Mouse (Mus musculus) cerebellum, adult 2 months (tissue): ENCODE results near the gene Khsrp. TPM values are rescaled to one million over a fixed set of nuclear protein-coding genes. Genes with fewer than 3 reads are reported as not detected.
"Not testable (repeated sequence)": the region's sequence is repeated elsewhere in the genome, so short reads cannot be mapped to it uniquely, and the experiment has no call there.

Experiments used
- DNase-seq, 2 experiments: peaks; one replicate each; pipeline ENCODE4 v3.0.0; 2021
- H3K27ac ChIP-seq: fragments of 200-500 bp; 2 replicates; pipeline ENCODE4 v1.5.1; 2012; ENCODE audit warnings: low read length, control low read depth, inconsistent platforms; ENCODE audit not compliant: insufficient read depth
- H3K27me3 ChIP-seq: fragments of 200-500 bp; 2 replicates; pipeline ENCODE4 v1.6.1; 2012; ENCODE audit warnings: inconsistent platforms, mild to moderate bottlenecking, low read length, moderate library complexity; ENCODE audit not compliant: control insufficient read depth, insufficient read depth
- H3K4me1 ChIP-seq: fragments of 200-500 bp; 2 replicates; pipeline ENCODE4 v1.6.1; 2011; ENCODE audit warnings: low read length; ENCODE audit not compliant: control insufficient read depth, insufficient read depth
- H3K4me3 ChIP-seq: fragments of 200-500 bp; replicated peaks from 2 replicates; pipeline ENCODE3; 2011; ENCODE audit warnings: mild to moderate bottlenecking, low read depth, low read length, control low read depth; ENCODE audit not compliant: insufficient read depth
- CTCF ChIP-seq: fragments of 200-500 bp; IDR thresholded peaks from 2 replicates; pipeline ENCODE4 v1.5.1; 2011; ENCODE audit warnings: low read depth, mild to moderate bottlenecking, control low read depth, low read length, moderate library complexity, borderline replicate concordance; ENCODE audit not compliant: insufficient read depth
- POLR2A ChIP-seq: fragments of 200-500 bp; IDR thresholded peaks from 2 replicates; pipeline ENCODE4 v1.6.1; 2011; ENCODE audit warnings: low read length, control low read depth, borderline replicate concordance; ENCODE audit not compliant: insufficient read depth
- WGBS: fragments of 180-500 bp; shearing (Covaris S2); methylation state at CpG from one replicate; pipeline ENCODE4 v1.1.7; 2018; 5-methylcytosine and 5-hydroxymethylcytosine counted together
- polyA plus RNA-seq: library from polyadenylated mRNA; depleted of rRNA; stranded (reverse); fragments of >200 nt; gene quantifications from 2 replicates; pipeline ENCODE4 v1.2.3, GENCODE M21; 2012

Khsrp gene
- polyA plus RNA-seq, 1 experiment: 67.7 TPM

DNA sequence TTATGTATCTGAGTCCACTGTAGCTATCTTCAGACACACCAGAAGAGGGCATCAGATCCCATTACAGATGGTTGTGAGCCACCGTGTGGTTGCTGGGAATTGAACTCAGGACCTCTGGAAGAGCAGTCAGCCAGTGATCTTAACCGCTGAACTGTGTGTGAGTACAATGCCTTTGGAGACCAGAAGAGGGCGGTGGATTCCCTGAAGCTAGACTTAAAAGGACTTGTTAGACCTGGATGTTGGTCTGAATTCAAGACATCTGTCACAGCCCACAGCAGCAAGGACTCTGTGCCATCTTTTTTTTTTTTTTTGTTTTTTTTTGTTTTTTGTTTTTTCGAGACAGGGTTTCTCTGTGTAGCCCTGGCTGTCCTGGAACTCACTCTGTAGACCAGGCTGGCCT lies 20.4 kb upstream of the Khsrp start:
- H3K27ac ChIP-seq, H3K27me3 ChIP-seq, H3K4me3 ChIP-seq, H3K4me1 ChIP-seq, DNase-seq: not testable (repeated sequence)
- peak; percentile 5; the same call in 1 of the 2 replicates for TF ChIP-seq CTCF
- 78% methylated on average over 4 of the region's 4 CpGs for WGBS

DNA sequence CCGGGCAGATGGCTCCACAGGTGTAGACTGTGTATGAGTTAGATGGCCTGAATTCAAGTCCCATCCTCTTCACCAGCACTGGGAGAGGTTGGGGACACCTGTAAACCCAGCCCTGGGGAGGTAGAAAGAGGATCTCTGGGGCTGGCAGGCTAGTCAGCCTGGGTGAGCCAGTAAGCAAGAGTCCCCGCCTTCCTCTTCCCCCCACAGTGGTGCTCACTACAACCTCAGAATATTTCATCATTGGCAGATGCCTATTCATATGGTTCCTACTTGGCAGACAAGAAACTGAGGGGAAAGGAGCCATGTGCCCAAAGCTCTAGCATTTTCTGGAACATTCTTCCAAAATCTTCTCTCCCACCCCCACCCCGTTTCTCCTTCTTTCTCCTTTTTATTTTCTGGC lies 17.5 kb upstream of the Khsrp start:
- H3K4me1 ChIP-seq: no peaks in the 10 kb centered on the region
- WGBS: 94% methylated on average over 3 of the region's 3 CpGs

DNA sequence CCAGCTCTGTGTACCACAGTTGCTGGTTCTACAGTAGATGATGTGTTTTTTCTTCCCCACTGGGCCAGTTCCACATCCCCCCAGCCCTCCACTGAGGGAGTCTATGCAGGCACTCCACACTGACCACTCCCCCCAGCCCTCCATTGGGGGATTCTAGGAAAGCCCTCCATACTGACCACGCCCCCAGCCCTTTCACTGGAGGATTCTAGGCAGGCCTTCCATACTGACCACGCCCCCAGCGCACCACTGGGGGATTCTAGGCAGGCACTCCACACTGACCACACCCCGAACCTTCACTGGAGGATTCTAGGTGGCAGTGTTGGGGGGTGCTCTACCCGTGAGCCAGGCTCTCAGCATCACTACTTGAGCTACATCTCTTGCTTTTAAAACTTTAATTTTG lies 16.1 kb upstream of the Khsrp start:
- TF ChIP-seq CTCF (no peak), POLR2A (no peak)
- Histone ChIP-seq H3K4me3 (no peak overlapping the region), H3K27me3 (no peaks in the 10 kb centered on the region; the same call in 1 of the 2 replicates), H3K4me1 (no peaks in the 10 kb centered on the region), H3K27ac (no peak overlapping the region)
- 60% methylated on average over 5 of the region's 5 CpGs for WGBS
- no peak for DNase-seq

More for the DNA sequence above, 17.5 kb upstream of the Khsrp start:
- Histone ChIP-seq H3K4me3 (no peak overlapping the region), H3K27me3 (no peaks in the 10 kb centered on the region; the same call in 1 of the 2 replicates), H3K27ac (no peak overlapping the region)
- no peak for DNase-seq
- no peak for TF ChIP-seq POLR2A
- no peak for TF ChIP-seq CTCF

DNA sequence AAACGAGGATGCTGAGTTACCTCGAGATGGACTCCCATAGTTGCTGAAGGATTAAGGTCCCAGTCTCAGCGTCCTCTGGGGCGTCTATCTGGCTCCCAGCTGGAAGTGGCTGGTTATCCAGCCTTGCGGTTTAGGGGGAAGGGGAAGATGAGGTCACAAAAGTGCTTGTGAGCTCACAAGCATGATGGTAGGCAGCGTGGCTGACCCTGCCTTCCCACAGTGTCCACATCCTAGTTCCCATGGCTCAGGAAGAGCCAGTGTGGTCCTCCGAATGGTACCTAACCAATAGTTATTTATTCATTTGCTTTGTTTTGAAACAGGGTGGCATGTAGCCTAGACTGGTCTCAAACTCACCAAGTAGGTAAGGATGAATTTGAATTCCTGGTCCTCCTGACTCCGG lies 10.2 kb upstream of the Khsrp start, which contains the start of gene Slc25a41:
Gene Slc25a41, minus strand, starts transcription at position 101 of the 400 bp plus-strand sequence.
- 71% methylated on average over 8 of the region's 8 CpGs for WGBS

DNA sequence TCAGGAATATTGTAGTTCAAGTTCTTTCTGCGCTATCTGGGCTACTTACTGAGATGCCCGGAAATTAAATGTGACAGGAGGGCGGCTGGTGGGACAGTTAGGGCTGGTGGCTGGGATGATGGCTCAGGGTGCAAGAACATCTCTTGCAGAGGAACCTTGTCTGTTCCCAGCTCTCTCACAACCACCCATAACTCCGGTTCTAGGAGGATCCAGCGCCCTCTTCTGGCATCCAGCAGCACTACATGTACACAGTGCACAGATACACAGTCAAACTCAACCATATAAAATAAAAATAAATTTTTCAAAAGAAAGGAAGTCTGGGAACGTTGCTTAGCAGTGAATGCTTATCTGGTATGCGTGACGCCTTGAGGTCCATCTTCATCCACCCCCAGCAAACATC lies 7.7 kb upstream of the Khsrp start:
- DNase-seq: no peak
- no peak overlapping the region for H3K27ac ChIP-seq
- no peaks in the 10 kb centered on the region for H3K27me3 ChIP-seq
- no peak overlapping the region for H3K4me3 ChIP-seq
- H3K4me1 ChIP-seq: no peaks in the 10 kb centered on the region
- TF ChIP-seq POLR2A (no peak), CTCF (peak; percentile 14; the same call in 1 of the 2 replicates)
- 37% methylated on average over 8 of the region's 8 CpGs for WGBS

More for the DNA sequence above, 10.2 kb upstream of the Khsrp start, which contains the start of gene Slc25a41:
- H3K27ac ChIP-seq: no peak within 1 kb of the TSS
- no peak for DNase-seq
- no peaks in the 10 kb centered on the region for H3K27me3 ChIP-seq
- no peaks in the 10 kb centered on the region for H3K4me1 ChIP-seq
- H3K4me3 ChIP-seq: no peak within 1 kb of the TSS
- TF ChIP-seq POLR2A (no peak), CTCF (no peak)

DNA sequence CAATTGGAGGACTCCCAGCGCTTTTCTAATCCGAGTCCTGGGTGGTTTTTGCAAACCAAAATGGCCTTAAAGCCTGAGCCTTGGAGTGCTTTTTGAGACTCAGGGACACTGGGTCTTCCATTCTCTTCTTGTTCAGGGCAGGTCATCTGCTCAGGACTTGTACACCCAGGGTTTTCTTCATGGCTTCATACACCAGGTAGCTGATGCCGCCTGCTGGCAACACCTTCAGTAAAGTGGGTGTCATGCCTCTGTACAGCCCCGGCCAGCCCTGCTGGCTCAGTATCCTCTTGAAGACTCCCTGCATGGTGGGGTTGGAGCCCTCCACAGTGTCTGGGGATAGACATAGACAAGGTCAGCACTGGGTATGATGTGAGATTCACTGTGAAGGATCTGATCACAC lies 1.5 kb upstream of the Khsrp start:
- H3K4me1 ChIP-seq: peaks cover 5% of the 10 kb centered on the region
- no peaks in the 10 kb centered on the region for H3K27me3 ChIP-seq
- TF ChIP-seq CTCF (no peak), POLR2A (no peak)
- H3K4me3 ChIP-seq: no peak overlapping the region
- H3K27ac ChIP-seq: 0 out of 2 replicates have a peak overlapping the region, but pooled peaks have one; percentile 30
- WGBS: 86% methylated on average over 4 of the region's 4 CpGs
- peak in 1 of 2 experiments; percentile 30 for DNase-seq

DNA sequence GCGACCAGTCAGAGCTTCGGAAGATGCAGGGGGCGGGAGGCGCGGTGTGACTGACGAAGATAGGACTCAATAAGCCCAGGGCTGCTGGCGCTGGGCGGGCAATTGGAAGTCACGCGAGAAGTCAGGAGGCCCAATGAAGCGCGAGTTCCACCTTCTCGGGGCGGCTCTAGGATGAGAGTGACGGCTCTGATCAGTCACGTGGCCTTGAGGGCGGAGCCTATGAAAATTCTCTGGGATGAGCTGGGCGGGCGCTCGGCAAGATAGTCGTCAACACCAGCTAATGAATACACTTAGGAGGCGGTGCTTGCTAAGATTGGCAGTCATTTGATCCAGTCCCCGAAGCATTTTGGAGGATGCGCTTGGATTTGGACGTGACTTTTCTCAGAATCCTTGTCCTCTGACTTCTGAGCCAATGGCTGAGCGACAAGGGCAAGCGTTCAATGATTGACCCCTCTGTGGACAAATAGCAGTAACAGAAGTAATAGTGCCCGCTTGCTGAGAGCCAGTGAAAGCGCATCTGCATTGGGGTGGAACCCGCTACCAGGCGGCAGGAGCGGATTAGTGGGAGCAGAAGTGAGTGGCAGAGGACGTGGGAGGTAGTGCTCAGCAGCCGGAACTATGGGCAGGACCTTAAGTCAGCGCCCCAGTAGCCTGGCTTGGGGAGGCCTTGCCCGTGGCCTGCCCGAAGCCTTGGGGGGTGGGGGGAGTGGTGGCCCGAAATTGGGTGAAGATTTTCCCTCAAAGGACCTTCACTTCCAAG lies 519 bp upstream of the Khsrp start:
- under 1% methylated on average over 38 of the region's 38 CpGs for WGBS
- TF ChIP-seq POLR2A: peak; percentile 86
- TF ChIP-seq CTCF: no peak
- Histone ChIP-seq H3K27me3 (no peaks in the 10 kb centered on the region), H3K4me3 (peak overlapping the region; percentile 55), H3K27ac (peak overlapping the region; percentile 30), H3K4me1 (peaks cover 8% of the 10 kb centered on the region)
- peak; percentile 99 to 100 for DNase-seq

DNA sequence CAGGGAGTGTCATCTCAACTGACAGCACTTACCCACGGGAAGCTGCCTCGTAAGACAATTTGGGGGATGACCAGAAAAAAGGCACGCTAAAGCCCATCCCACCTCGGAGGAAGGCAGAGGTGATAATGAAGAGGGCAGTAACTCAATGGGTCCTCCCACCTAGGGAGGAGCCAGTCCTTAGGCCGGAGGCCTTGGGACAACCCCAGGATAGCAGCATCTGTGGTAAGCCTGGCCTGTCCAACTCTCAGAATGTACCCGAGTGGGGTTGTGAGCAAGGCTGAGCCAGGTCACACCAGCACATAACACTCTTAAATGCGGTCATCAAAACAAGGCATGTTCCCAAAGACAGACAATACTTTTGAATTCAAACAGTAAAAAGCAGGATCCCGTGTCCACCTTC lies 1.6 kb downstream of the Khsrp start:
- Histone ChIP-seq H3K4me1 (peaks cover 8% of the 10 kb centered on the region), H3K27me3 (no peaks in the 10 kb centered on the region), H3K4me3 (peak overlapping the region; percentile 34), H3K27ac (no peak overlapping the region)
- WGBS: 18% methylated on average over 8 of the region's 8 CpGs
- DNase-seq: no peak
- TF ChIP-seq CTCF (no peak), POLR2A (no peak)
